Mouse (Mus musculus): Measurements from ENCODE around the gene Elmo1. TPM values are rescaled to one million over a fixed set of nuclear protein-coding genes. Genes with fewer than 3 reads are reported as not detected.

The Elmo1 gene
- polyA plus RNA-seq, 1 experiment from 2014 or later = 43.2 TPM

GRCm38 (mm10) chr13:20183512-20184238 lies 93.3 kb downstream of the Elmo1 start:
- Histone ChIP-seq H3K9ac (ENCODE audit: low read depth, low read length) (no peak overlapping the region), H3K4me3 (ENCODE audit: low read depth, low read length) (no peak overlapping the region), H3K27ac (ENCODE audit: low read length) (peak overlapping the region; percentile 26; the same call in 1 of the 2 replicates), H3K27me3 (ENCODE audit: control insufficient read depth, insufficient read depth, low read depth, low read length) (no peaks in the 10 kb centered on the region), H3K36me3 (ENCODE audit: control insufficient read depth, insufficient read depth, low read length) (no peaks in the 10 kb centered on the region), H3K4me1 (ENCODE audit: control insufficient read depth, insufficient read depth, low read length) (peaks cover 11% of the 10 kb centered on the region), H3K4me2 (ENCODE audit: low read length) (no peak overlapping the region), H3K9me3 (replicated peaks; ENCODE audit: control insufficient read depth, low read length, poor library complexity, severe bottlenecking) (no peaks in the 10 kb centered on the region)
- peak; percentile 66 for ATAC-seq
- WGBS = 8% methylated on average over 9 of the region's 9 CpGs

GRCm38 (mm10) chr13:20184239-20185033 lies 94.0 kb downstream of the Elmo1 start:
- ATAC-seq = 0 out of 2 replicates have a peak, but pooled peaks have one; percentile 47
- 71% methylated on average over 13 of the region's 13 CpGs for WGBS

GRCm38 (mm10) chr13:20185034-20185846 lies 94.8 kb downstream of the Elmo1 start:
- H3K36me3 ChIP-seq (ENCODE audit: control insufficient read depth, insufficient read depth, low read length) = no peaks in the 10 kb centered on the region
- H3K4me3 ChIP-seq (ENCODE audit: low read depth, low read length) = no peak overlapping the region
- no peak overlapping the region for H3K27ac ChIP-seq (ENCODE audit: low read length)
- no peak for ATAC-seq
- no peaks in the 10 kb centered on the region for H3K9me3 ChIP-seq (replicated peaks; ENCODE audit: control insufficient read depth, low read length, poor library complexity, severe bottlenecking)
- peaks cover 11% of the 10 kb centered on the region for H3K4me1 ChIP-seq (ENCODE audit: control insufficient read depth, insufficient read depth, low read length)
- no peak overlapping the region for H3K4me2 ChIP-seq (ENCODE audit: low read length)
- no peak overlapping the region for H3K9ac ChIP-seq (ENCODE audit: low read depth, low read length)
- H3K27me3 ChIP-seq (ENCODE audit: control insufficient read depth, insufficient read depth, low read depth, low read length) = no peaks in the 10 kb centered on the region
- 94% methylated on average over 20 of the region's 20 CpGs for WGBS

More at GRCm38 (mm10) chr13:20184239-20185033, 94.0 kb downstream of the Elmo1 start:
- Histone ChIP-seq H3K4me3 (ENCODE audit: low read depth, low read length) (no peak overlapping the region), H3K9ac (ENCODE audit: low read depth, low read length) (no peak overlapping the region), H3K4me2 (ENCODE audit: low read length) (no peak overlapping the region), H3K27me3 (ENCODE audit: control insufficient read depth, insufficient read depth, low read depth, low read length) (no peaks in the 10 kb centered on the region), H3K36me3 (ENCODE audit: control insufficient read depth, insufficient read depth, low read length) (no peaks in the 10 kb centered on the region), H3K27ac (ENCODE audit: low read length) (no peak overlapping the region), H3K4me1 (ENCODE audit: control insufficient read depth, insufficient read depth, low read length) (peaks cover 11% of the 10 kb centered on the region), H3K9me3 (replicated peaks; ENCODE audit: control insufficient read depth, low read length, poor library complexity, severe bottlenecking) (no peaks in the 10 kb centered on the region)

GRCm38 (mm10) chr13:20185847-20186213 lies 95.4 kb downstream of the Elmo1 start:
- Histone ChIP-seq H3K27me3 (ENCODE audit: control insufficient read depth, insufficient read depth, low read depth, low read length) (no peaks in the 10 kb centered on the region), H3K4me3 (ENCODE audit: low read depth, low read length) (no peak overlapping the region), H3K9me3 (replicated peaks; ENCODE audit: control insufficient read depth, low read length, poor library complexity, severe bottlenecking) (no peaks in the 10 kb centered on the region), H3K36me3 (ENCODE audit: control insufficient read depth, insufficient read depth, low read length) (no peaks in the 10 kb centered on the region), H3K4me1 (ENCODE audit: control insufficient read depth, insufficient read depth, low read length) (peaks cover 11% of the 10 kb centered on the region), H3K27ac (ENCODE audit: low read length) (no peak overlapping the region), H3K9ac (ENCODE audit: low read depth, low read length) (no peak overlapping the region), H3K4me2 (ENCODE audit: low read length) (no peak overlapping the region)
- ATAC-seq = no peak
- 76% methylated on average over 4 of the region's 4 CpGs for WGBS

- ATAC-seq = no peak
- no peak overlapping the region for H3K27ac ChIP-seq (ENCODE audit: low read length)
- no peak overlapping the region for H3K9ac ChIP-seq (ENCODE audit: low read depth, low read length)
- no peak overlapping the region for H3K4me3 ChIP-seq (ENCODE audit: low read depth, low read length)
- H3K9me3 ChIP-seq (replicated peaks; ENCODE audit: control insufficient read depth, low read length, poor library complexity, severe bottlenecking) = no peaks in the 10 kb centered on the region
- peaks cover 11% of the 10 kb centered on the region for H3K4me1 ChIP-seq (ENCODE audit: control insufficient read depth, insufficient read depth, low read length)
- H3K4me2 ChIP-seq (ENCODE audit: low read length) = no peak overlapping the region
- no peaks in the 10 kb centered on the region for H3K36me3 ChIP-seq (ENCODE audit: control insufficient read depth, insufficient read depth, low read length)
- 80% methylated on average over 2 of the region's 2 CpGs for WGBS
- no peaks in the 10 kb centered on the region for H3K27me3 ChIP-seq (ENCODE audit: control insufficient read depth, insufficient read depth, low read depth, low read length)
These were observed 97.3 kb downstream of the Elmo1 start for GRCm38 (mm10) chr13:20187647-20188046.

- ATAC-seq = peak; percentile 51; the same call in 1 of the 2 replicates
- Histone ChIP-seq H3K4me3 (ENCODE audit: low read depth, low read length) (no peak overlapping the region), H3K9me3 (replicated peaks; ENCODE audit: control insufficient read depth, low read length, poor library complexity, severe bottlenecking) (no peaks in the 10 kb centered on the region), H3K27me3 (ENCODE audit: control insufficient read depth, insufficient read depth, low read depth, low read length) (no peaks in the 10 kb centered on the region), H3K4me2 (ENCODE audit: low read length) (no peak overlapping the region), H3K9ac (ENCODE audit: low read depth, low read length) (no peak overlapping the region), H3K36me3 (ENCODE audit: control insufficient read depth, insufficient read depth, low read length) (no peaks in the 10 kb centered on the region), H3K27ac (ENCODE audit: low read length) (no peak overlapping the region), H3K4me1 (ENCODE audit: control insufficient read depth, insufficient read depth, low read length) (no peaks in the 10 kb centered on the region)
- 81% methylated on average over 6 of the region's 6 CpGs for whole genome bisulfite sequencing
These were observed 101.7 kb downstream of the Elmo1 start for GRCm38 (mm10) chr13:20192009-20192584.

- H3K4me2 ChIP-seq (ENCODE audit: low read length) = no peak overlapping the region
- no peak overlapping the region for H3K4me3 ChIP-seq (ENCODE audit: low read depth, low read length)
- no peak overlapping the region for H3K9ac ChIP-seq (ENCODE audit: low read depth, low read length)
- no peaks in the 10 kb centered on the region for H3K36me3 ChIP-seq (ENCODE audit: control insufficient read depth, insufficient read depth, low read length)
- no peaks in the 10 kb centered on the region for H3K4me1 ChIP-seq (ENCODE audit: control insufficient read depth, insufficient read depth, low read length)
- H3K9me3 ChIP-seq (replicated peaks; ENCODE audit: control insufficient read depth, low read length, poor library complexity, severe bottlenecking) = no peaks in the 10 kb centered on the region
- no peak overlapping the region for H3K27ac ChIP-seq (ENCODE audit: low read length)
- 71% methylated on average over 2 of the region's 2 CpGs for WGBS
- no peak for ATAC-seq
- no peaks in the 10 kb centered on the region for H3K27me3 ChIP-seq (ENCODE audit: control insufficient read depth, insufficient read depth, low read depth, low read length)
These were observed 110.2 kb downstream of the Elmo1 start for GRCm38 (mm10) chr13:20200582-20200981.

GRCm38 (mm10) chr13:20202617-20203016 lies 112.2 kb downstream of the Elmo1 start:
- H3K36me3 ChIP-seq (ENCODE audit: control insufficient read depth, insufficient read depth, low read length) = no peaks in the 10 kb centered on the region
- no peak overlapping the region for H3K27ac ChIP-seq (ENCODE audit: low read length)
- H3K4me3 ChIP-seq (ENCODE audit: low read depth, low read length) = no peak overlapping the region
- no peak overlapping the region for H3K4me2 ChIP-seq (ENCODE audit: low read length)
- ATAC-seq = no peak
- 94% methylated on average over 4 of the region's 4 CpGs for WGBS
- no peaks in the 10 kb centered on the region for H3K4me1 ChIP-seq (ENCODE audit: control insufficient read depth, insufficient read depth, low read length)
- no peaks in the 10 kb centered on the region for H3K9me3 ChIP-seq (replicated peaks; ENCODE audit: control insufficient read depth, low read length, poor library complexity, severe bottlenecking)
- no peak overlapping the region for H3K9ac ChIP-seq (ENCODE audit: low read depth, low read length)
- no peaks in the 10 kb centered on the region for H3K27me3 ChIP-seq (ENCODE audit: control insufficient read depth, insufficient read depth, low read depth, low read length)

Measured in midbrain, embryonic 16.5 days (tissue).